Mouse (Mus musculus) left cerebral cortex, adult 11 months (tissue): ENCODE data around the gene Tpt1.
"Not testable (repeated sequence)": the region's sequence is repeated elsewhere in the genome, so short reads cannot be mapped to it uniquely, and the experiment has no call there.

Experiments used
- DNase-seq: peaks from one replicate; pipeline ENCODE4 v3.0.0; 2022; ENCODE audit warnings: low spot score

The Tpt1 gene

DNA sequence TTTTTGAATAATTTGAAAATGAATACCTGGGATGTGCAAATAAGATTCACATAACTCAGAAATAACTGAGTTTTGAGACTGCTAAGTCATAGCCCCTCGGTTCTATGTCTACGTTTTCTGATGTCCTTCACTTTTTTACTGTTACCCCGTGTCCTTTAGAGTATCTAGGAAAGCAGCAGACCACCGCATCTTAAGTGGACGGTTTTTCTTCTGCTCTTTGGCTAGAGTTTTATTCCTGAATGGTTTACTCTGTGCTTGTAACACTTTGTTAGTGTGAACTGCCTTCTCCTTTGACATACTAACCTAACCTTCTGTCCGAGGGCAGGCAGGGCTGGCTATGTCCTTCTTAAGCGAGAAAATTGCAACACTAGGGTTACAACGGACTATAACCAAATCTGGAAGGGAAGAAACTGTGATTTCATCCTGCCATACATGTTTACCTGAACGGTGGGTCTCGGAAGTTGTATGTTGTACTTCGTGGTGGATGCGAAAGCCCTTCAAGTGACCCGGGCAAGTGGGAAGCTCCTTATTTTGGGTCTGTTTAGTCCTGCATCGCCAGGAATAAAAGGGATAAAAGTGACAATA is 690 bp upstream of the Tpt1 start:
- DNase-seq = no peak

DNA sequence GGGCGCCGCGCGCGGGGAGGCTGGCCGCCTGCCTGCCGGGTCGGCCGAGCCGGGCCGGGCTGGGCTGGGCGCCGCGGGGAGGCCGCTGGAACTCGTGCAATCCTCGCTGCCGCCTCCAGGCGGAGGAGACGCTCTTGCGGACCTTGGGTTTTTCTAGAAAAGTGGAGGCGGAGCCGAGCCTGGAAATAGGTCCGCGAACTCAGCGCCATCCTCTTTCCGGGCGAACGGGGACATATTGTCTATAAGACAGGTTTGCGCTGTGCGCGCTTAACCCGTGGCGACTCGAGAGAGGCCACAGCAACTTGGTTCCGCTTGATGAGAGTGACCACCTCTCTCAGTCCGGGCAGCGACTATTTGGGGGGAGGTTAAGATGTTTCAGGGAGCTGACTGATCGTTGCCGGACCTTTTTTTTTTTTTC is 814 bp downstream of the Tpt1 start:
- DNase-seq = peak; percentile 65

DNA sequence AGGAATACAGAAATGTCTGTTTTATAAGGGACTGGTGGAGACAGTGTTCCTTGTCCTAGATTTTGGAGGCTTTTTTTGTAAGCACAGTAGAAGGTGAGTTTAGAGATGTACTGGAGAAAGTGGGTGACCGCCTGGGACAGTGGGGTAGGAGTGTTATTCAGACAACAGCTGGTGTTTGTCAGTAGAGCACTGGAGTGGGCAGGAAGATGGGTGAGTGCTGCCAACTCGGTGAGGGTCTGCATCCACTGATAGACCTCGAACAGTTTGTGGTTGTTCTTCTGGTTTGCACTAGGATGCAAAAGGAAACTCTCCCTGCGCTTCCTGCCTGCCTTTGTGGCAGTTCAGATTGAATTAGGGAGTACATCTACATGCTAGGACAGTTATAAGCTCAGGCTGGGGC is 2.8 kb downstream of the Tpt1 start:
- no peak for DNase-seq

DNA sequence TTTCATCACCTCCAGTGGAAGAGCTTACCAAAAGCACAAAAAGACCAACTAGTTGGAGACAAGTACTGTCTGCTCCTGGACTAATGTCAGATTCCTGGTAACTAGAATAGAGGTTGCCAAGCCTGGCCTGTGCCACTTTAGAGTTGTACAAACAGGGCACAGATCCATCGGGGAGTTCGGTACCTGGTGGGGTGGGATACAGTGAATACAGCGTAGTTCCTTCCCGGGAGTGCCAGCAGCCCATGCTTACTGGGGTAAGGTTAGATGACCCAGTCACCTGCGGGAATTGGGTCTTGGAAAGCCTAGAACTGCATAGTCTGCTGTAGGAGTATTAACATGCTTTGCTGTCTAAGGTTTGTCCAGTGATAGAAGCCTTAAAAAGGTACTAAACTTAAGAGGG is 3.6 kb downstream of the Tpt1 start:
- no peak for DNase-seq

DNA sequence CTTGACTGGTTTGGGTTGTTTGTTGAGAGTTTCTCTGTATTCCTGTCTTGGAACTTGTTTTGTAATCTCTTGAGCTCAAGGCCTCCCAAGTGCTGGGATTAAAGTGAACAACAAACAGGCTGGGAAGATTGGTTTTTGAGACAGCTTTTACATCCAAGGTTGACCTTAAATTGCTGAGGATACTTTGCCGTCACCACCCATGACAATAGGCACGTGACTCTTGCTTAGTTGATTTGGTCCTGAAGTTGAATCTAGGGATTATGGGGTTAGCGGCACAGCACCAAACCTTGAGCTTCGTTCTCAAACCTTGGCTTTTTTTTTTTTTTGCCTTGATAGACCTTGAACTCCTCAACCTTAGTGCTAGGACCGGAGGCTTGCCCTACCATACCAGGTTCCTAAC is 4.3 kb downstream of the Tpt1 start:
- DNase-seq = no peak

DNA sequence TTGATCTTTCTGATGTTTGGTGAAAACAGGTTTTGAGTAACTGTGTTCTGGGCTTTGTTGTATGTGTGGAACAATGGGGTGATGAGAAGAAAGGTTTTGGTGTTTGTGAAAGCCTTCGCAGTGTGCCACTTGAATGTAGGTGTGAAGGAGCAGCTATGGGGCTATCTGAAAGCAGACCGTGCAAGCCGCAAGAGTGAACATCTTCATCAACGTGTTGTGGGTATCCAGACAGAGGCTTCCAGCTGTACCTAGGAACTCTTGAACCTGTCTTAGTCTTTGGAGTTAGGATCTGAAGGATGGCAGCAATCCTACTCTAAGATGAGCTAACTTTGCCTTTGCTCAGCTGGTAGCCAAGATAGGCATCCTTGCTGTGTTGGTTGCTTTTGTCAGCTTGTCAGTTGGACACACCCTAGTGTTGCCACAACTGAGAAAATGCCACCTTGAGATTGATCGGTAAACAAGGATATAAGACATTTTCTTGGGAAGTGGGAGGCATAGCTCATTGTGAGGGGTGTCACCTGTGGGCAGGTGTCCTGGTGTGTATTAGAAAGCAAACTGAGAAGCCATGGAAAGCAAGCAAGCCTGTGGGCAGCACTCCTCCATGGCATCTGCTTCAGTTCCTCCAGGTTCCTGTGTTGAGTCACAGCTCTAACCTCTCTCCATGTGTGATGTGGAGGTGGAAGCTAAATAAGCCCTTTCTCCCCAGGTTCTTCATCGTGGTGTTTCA is 5.1 kb downstream of the Tpt1 start:
- no peak for DNase-seq

DNA sequence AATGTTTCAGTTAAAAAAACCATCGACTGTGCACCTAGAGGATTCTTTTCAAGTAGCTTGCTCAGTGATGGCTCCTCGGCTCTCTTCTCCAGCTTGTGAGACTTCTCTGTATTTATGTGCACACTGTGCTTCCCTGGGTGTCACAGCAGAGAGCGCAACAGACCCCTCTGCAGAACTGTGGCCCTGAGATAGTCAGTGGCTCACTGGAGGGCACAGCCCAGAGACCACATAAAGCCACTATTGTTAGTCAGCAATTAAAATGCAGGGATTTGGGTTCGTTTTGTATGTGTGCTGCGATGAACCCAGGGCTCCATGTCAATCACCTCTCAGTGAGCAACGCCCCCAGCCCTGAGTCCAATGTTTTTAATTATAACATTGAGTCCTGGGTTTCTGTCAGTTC is 5.9 kb downstream of the Tpt1 start:
- no peak for DNase-seq

DNA sequence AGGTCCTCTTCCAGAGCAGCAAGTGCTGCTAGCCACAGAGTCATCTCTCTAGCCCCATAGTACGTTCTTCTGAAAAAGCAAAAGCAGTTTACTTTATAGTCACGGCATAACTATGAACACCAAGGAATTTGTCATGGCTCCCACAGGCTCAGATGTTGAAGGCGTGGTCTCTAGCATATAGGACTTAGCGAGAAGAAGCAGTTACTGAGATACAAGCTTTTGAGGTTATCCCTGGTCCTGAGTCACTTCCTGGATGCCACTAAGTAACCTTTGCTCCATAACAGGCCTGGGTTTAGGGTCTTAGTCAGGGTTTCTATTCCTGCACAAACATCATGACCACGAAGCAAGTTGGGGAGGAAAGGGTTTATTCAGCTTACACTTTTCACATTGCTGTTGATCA is 7.1 kb downstream of the Tpt1 start:
- no peak for DNase-seq

DNA sequence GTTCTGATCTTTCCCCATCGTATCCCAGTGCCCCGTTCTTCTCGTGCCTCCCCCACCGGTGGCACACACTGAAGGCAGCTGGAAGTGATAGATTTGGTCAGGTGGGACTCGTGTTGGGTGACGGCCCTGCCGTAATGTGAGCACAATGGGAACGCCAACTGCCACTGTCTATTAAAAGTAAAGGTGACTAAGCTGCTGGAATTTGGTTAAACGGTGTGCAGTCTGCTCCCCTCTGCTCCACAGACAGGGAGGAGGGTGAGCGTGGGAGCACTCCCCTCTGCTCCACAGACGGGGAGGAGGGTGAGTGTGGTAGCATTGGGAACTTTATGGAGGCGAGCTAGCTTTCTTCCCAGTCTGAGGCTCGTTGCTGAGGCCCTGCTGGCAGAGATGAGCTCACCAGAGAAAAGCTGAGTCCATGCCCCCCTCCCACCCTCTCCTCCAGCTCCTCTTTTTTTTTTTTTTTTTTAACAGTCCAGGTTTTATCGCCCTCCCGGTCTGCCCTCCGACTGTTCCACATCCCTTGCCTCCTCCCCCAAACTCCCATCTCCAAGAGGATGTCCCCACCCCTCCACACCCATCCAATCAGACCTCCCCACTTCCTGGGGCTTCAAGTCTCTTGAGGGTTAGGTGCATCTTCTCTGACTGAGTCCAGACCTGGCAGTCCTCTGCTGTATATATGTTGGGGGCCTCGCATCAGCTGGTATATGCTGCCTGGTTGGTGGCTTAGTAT is 10.5 kb downstream of the Tpt1 start:
- no peak for DNase-seq

DNA sequence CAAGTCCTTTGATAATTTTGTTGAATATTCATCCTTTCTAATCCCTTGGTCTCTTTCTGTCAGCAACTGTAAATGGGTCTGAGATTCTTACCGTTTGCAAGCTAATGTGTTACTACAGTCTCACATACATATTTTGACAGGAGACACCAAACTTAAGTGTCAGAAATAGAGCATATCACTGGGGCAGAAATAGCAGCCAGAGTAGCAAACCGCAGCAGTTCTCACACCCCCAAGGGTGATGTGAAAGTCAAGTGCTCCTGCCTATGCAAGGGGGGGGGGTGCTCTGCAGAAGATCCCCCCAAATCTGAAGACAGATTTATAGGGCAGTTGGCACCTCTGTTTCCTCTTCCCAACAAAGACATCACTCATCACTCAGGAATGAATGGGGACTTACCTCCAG is 13.3 kb downstream of the Tpt1 start:
- no peak for DNase-seq

DNA sequence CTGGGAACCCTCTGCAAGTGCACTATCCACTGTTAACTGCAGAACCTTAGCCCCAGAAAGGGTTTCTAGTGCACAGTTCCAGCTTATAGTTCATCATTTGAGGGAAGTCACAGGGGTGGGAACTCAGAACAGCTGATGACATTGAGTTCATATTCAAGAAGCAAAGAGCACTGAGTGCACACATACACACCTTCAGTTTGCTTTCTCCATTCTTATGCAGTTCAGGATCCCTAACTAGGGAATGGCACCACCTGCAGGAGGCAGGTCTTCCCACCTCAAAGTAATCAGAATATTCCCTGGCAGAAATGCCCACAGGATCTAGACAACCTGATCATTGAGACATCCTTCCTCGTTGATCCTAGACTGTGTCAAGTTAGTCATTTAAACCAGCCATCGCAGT is 14.7 kb downstream of the Tpt1 start:
- no peak for DNase-seq

DNA sequence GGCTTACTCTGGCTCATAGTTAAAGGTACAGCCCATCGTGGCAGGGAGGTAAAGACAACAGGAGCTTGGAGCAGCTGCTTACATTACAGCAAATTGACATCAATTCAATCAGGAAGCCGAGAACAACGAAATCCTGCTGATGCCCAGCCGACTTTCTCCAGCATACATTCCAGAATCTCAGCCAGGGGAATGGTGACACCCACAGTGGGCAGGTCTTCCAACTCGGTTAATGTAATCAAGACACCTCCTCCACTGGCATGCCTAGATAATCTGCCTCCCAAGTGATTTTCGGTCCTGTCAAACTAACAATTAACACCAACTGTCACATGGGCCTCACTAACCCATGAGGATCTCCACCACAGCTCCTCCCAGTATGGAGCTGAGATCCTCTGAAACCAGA is 17.8 kb downstream of the Tpt1 start:
- DNase-seq = no peak

DNA sequence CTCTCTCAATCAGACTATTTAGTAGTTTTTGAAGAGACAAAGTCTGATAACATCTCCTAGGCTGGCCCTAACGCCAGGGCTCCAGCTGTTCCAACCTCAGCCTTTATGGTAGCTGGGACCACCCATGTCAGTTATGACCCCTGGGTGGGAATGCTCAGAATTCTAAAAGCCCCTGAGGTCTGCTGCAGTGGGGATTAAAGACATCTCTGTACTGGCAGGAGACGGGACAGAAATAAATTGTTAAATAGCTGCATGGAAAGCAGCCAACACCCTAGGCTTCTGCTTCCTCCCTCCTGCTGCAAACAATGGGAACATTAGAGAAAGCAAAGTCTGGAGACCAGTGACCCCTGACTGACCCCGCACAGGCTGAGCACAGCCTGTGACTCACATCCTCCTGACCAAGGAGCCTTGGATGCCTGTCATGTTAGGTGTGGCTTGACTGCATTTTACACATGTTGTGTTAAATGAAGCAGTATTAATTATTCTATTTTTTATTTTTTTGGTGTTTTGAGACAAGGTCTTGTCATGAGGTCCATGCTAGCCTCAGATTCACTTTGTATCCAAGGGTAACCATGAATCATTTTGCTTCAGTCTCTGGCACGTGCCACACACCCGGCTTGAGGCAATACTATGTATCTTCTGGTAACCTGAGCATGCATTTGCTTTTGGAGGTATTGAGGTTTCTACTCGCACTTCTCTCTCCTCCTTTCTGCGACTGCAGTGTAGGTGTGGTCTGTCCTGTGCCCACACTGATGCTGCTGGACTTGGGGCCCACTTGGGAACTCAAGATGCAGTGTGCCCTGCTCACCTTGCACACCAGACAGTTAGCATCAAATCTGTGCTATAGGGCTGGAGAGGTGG is 18.9 kb downstream of the Tpt1 start:
- no peak for DNase-seq

DNA sequence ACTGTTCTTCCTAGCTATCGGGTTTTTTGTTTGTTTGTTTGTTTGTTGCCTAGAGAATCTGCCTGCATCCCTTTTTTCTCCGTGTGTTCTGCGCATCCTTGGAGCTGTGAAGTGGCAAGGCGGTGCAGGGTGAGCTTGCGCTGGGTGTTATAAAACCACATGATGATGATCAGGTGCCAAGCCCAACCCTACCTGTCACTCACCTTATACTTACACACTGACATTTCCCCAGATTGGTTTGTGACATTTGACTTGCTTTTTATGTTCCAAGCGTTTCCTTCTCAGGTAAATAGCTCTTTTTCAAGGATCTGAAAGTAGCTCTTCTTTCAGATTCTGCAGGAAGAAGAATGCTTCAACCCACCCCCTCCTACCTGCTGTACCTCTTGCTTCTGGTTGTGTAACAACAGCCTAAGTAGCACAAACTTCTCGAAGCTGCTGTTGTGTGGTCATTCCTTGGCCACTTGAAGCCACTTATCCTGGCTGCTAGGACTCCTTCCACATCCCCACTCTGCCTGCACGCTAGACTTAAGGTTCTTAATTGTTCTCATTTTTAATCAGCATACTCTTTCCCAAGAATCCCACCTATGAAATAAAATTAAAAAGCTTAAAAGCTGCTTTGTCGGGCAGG is 21.9 kb downstream of the Tpt1 start:
- no peak for DNase-seq

DNA sequence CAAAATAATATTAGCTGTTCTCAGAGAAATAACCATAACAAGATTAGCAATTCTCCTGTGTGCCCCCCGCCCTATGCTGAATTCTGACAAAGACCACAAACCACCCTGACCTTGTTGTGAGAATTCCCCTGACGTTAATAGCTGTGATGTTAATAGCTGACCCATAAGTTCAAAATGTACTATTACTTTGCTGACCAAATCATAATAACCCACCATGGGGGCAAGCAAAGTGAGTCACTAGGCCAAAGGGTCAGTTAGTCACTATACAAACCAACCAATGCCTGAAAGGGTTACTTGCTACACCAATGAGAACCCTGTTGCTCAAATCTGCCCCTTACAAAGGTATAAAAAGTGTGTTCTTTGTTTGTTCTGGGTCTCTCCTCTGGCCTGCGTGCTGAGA is 23.1 kb downstream of the Tpt1 start:
- DNase-seq = not testable (repeated sequence)

DNA sequence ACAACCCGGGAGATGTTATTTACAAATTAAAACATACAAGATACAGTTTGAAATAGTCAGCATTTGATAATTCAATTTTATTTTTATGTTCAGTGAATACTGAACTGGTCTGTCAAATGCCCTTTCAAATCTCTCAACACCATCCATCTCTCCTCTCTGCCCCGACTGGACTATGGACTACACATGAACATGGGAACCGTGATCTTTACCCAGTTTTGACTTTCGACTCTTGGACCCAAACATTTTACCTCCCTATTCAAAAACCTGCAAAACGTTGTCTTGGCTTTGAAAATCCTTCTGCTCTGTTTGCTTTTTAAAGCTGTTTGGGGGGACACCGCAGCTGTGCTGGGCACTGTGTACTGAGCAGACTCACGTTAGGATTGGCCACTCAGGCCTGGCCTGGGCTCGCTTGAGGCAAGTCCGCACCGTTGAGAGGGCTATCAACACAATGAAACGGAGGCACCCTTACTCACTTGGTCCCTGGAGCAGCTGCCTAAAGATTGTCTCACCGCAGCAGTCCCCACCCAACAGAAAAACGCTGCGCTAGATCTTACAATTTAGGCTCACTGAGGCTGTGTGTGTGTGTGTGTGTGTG is 25.0 kb downstream of the Tpt1 start:
- DNase-seq = no peak

DNA sequence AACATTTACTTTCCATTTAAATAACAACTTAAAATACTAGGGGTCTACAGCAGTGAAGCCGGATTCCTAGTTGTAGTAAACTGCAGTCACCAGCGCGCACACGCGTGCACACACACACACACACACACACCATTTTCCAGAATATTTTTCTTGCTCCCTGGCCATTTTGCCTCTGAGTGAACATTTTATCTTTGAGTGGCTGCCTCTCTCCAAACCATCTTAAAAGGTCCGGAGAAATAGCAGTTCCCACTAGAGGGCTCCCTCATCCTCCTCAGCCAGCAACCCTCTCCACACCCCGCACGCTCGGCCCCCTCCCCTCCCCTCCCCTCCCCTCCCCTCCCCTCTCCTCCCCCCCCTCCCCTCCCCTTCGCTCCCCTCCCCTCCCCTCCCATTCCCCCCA is 25.7 kb downstream of the Tpt1 start:
- DNase-seq = no peak

DNA sequence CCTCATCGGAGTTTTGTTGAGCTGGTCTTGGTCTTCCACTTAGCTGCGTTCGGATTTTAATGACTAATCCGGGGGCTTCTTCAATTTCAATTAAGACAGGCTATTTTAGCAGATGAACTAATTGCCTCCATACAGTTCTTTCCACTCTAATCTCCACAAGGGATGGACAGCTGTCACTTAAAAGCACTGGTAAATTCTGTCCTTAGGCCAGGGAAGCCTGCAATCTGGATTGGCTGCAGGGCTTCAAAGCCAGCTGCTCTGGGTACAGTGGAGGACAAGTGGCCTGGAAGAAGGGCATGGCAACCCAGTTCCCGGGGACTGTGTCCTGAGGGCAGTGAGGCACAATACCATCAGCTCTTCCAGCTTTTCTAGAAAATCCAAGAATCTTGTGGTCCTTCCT is 26.2 kb downstream of the Tpt1 start:
- DNase-seq = no peak

DNA sequence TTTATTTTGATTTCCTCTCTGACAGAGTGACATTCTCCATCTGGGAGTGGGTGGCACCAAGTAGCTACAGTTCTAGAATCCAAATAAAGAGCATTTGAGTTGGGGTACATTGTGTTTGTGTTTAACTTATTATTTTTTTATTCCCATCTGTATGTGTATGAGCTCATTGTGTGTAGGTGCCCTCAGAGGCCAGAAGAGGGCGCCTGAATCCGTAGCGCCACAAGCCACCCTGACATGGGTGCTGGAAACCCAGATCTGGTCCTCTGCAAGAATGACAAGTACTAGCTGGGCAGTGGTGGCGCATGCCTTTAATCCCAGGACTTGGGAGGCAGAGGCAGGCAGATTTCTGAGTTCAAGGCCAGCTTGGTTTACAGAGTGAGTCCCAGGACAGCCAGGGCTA is 26.9 kb downstream of the Tpt1 start:
- no peak for DNase-seq

DNA sequence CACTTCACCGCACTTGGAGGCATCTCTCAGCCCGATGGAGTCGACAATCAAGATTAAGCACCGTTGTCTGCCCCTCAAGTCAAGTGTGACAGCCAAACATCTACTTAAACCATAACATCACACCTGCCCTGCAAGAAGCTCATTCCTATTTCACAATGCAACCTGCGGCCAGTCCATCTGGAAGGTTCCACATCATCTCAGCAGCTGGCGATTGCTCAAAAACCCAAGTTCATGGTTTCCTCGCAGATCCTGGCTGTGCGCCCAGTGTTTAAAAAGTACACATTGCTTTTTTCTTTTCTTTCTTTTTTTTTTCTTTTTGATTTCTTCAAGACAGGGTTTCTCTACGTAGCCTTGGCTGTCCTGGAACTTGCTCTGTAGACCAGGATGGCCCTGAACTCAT is 28.7 kb downstream of the Tpt1 start:
- no peak for DNase-seq

DNA sequence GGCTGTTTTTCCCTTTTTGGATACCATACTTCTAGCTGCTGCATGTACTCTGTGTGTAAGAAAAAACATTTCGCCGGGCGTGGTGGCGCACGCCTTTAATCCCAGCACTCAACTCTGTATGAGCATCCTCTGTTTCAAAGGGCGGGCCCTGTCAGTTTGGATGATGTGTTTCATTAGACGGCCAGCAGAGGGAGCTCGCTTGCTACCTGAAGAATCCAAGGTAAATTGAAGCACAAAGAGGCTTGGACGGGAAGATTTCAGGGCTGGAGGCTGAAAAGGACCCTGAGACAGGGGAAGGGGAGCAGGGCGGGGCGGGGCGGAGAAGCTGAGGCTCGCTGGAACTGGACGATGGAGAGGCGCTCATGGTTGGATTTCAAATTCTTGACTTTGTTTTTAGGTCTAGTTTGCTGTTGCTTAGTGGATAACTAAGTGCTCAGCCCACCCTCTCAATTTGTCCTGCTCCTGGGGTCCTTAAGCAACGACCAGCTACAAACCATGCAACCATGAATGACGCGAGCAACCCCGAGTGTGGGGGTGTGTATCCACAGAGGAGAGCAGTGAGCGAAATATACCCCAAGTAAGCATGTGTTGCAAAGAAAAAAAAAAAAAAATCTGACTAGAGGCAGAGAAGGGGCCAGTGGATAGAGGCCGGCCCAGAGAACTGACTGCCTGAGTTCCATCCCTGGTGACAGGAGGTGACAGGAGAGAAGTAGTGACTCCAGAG is 31.6 kb downstream of the Tpt1 start:
- DNase-seq = peak; percentile 79
